Mouse (Mus musculus) effector memory CD4-positive, alpha-beta T cell, adult 7 months (primary cell): ENCODE results near the gene Dtx4. TPM values are rescaled to one million over a fixed set of nuclear protein-coding genes. Genes with fewer than 3 reads are reported as not detected.

Experiments used
- polyA plus RNA-seq: library from polyadenylated mRNA; unstranded; fragments of 100-300 nt; shearing (Covaris generic); gene quantifications from one replicate; pipeline ENCODE4 v1.2.1, GENCODE M21; 2017

Gene Dtx4
- polyA plus RNA-seq, result 31.1 TPM

DNA sequence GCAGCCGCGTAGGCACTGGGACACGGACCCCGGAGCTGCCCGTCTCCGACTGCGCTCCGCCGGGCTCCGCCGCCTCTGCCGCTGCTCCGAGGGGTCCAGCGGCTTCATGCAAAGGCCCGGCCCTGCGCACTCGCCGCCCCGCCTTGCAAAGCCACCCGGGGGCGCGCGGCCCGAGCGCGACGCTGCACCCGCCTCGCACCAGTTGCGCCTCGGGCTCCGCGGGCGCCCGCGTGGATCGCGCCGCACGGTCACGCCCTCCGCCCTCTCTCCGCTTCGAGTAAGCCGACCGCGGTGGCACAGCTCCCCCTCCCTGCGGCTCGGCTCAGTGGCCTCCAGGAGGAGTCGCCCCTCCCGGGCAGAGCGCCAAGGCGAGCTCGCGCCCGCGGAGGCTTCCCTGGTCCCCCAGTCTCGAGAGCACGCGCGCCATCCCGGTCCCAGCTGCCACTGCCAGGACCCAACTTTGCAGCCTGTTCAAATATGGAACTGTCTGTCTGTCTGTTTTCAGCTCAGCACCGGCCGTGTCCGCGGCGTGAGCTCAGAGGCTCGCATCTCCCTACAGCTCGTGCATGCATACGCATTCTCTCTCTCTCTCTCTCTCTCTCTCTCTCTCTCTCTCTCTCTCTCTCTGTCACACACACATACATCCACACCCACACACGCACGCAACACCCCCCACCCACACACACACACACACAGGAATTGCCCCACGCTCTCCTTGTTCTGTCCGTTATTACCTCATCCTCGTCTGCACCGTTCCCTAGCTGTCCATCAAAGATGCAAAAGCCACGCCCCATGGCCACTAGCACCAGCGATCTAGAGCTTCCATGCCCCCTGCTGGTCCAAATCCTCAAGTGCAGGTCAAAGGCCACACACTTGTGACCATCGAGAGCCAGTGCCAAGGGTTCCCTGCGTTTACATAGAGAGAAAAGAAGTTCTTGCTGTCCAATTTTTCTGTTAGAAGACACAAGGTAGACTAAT is at the start of gene Dtx4:
TSS of gene Dtx4 (minus strand) at position 85 of the 978 bp plus-strand sequence.

DNA sequence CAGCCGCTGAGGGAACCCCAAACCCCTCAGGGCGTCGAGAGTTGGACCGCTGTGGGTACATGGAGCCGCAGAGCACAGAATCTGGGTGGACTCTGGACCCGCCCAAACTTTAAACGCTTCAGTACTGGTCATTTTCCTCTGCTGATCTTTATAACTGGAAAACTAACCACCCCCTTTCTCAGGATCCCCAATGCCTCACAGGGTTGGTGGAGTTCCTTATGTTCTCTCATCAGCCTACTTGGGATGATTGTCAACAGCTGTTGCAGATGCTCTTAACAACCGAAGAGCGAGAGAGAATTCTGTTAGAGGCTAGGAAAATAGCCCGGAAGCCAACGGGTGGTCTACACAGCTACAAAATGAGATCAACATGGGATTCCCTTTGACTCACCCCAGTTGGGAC is 44.2 kb upstream of the Dtx4 start, which contains the start of gene Fam111a:
TSS of gene Fam111a (plus strand) at position 301 of the 400 bp plus-strand sequence.

DNA sequence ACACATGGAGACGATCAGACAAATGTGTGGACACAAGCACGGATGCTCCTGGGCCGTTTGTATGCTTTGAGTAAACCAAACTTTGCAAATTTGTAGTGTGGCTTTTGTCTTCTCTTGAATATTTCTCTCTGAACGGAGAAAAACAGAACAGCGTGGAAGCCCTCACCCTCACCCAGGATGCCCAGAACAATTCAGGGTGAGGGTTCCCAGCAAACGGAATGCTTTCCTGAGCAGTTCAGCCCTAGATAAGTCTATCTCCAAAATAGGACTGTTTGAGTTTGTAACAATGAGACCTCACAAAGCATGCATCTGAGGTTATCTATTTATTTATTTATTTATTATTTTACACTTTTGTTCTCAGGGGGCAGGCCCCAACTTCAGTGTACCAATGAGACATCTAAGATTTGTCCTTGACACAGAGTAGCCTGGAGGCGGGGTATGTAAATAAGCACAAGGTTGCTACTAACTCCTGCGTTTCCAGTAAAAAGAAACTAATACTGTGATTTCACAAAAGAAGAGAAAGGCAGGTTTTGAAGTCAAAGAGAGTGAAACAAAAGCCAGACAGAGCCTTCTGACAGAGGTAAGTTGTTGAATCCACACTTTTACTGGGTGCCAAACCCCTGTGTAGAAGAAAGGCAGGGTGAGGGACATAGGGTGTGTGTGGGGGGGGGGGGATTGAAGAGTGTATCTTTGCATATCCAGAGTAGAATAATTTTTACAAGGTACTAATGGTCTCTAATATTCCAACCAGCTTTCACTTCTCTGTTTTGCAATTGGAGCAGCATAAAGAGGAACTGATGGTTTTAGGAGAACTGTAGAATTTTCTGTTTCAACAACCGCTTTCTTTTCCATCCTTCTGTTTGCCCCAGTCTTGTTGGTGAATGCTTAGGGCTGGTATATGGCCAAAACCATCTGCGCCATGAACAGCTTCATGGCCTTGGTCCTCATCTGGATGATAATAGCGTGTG is 40.7 kb downstream of the Dtx4 start, which contains the start of gene Mpeg1:
TSS of gene Mpeg1 (plus strand) at position 498 of the 968 bp plus-strand sequence.

DNA sequence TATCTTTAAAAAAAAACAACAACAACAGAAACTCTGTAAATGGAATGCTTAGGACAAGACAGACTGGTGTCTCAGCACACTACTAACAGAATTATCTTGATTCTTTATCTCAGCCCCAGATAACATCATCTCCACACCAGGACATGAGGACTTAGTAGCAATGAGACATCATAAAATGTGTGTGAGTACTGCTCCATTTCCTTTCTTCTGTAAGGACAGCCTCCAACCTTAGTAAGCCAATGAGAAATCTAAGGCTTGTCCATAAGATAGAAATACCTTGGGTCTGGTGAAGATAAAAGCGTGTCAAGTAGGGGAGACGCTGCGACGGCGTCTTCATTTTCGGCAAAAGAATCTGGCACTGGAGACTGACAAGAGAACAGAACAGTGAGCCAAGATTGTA is 73.6 kb downstream of the Dtx4 start, which contains the start of gene Pfpl:
TSS of gene Pfpl (plus strand) at position 301 of the 400 bp plus-strand sequence.

DNA sequence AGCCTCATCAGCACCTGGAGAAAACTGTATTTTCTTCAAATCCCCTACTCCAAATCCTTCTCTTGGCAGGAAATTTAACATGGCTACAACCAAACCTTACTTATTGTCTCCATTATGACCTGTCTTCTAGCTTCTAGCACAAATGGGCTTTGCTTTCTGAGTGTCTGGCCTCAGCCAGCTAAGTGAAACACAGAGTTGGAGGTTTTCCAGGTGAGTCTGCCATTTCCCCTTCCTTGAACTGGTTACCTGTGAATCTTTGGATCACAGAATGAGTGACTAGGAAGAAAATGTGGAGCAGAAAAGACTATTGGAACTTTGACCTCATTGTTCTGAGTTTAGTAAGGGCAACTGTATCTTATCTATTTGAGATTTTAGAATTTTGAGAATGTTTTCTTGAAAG is 83.9 kb downstream of the Dtx4 start, which contains the start of gene Olfr1441:
TSS of gene Olfr1441 (plus strand) at position 73 of the 400 bp plus-strand sequence.

Other genes starting within 250 kb of the Dtx4 start
- gene Olfr235, start 240.4 kb downstream of the Dtx4 start, polyA plus RNA-seq, result not detected
- not detected for gene Olfr1434, start 221.6 kb downstream of the Dtx4 start, polyA plus RNA-seq
- gene Olfr1436, start 202.3 kb downstream of the Dtx4 start, polyA plus RNA-seq, result not detected
- gene Olfr1437, start 176.4 kb downstream of the Dtx4 start, polyA plus RNA-seq, result not detected
- 0.16 TPM for gene Olfr1438-ps1, start 165.5 kb downstream of the Dtx4 start, polyA plus RNA-seq
- 0.26 TPM for gene Olfr1440, start 114.2 kb downstream of the Dtx4 start, polyA plus RNA-seq
- not detected for gene Olfr1441, start 84.0 kb downstream of the Dtx4 start, polyA plus RNA-seq
- gene Pfpl, start 73.5 kb downstream of the Dtx4 start, polyA plus RNA-seq, result 0.26 TPM
- not detected for gene Mpeg1, start 40.7 kb downstream of the Dtx4 start, polyA plus RNA-seq
- gene Fam111a, start 44.3 kb upstream of the Dtx4 start, polyA plus RNA-seq, result 26.0 TPM
- not detected for gene Gm4952, start 98.5 kb upstream of the Dtx4 start, polyA plus RNA-seq
- not detected for gene Glyat, start 131.9 kb upstream of the Dtx4 start, polyA plus RNA-seq
- gene Olfr1442, start 169.0 kb upstream of the Dtx4 start, polyA plus RNA-seq, result 0.16 TPM
- gene Olfr1443, start 176.7 kb upstream of the Dtx4 start, polyA plus RNA-seq, result not detected
- gene Keg1, start 194.3 kb upstream of the Dtx4 start, polyA plus RNA-seq, result not detected